Mouse (Mus musculus) gastrocnemius, adult 2 months (tissue): Measurements from ENCODE around the gene Cradd. TPM values are rescaled to one million over a fixed set of nuclear protein-coding genes. Genes with fewer than 3 reads are reported as not detected.

Experiments
- DNase-seq: peaks from one replicate; pipeline ENCODE4 v3.0.0; 2022
- H3K27ac ChIP-seq: fragments of 200-600 bp; 2 replicates; pipeline ENCODE4 v1.8.1; 2022; ENCODE audit warnings: mild to moderate bottlenecking
- H3K4me3 ChIP-seq: fragments of 200-600 bp; 2 replicates; pipeline ENCODE4 v1.8.1; 2022; ENCODE audit warnings: mild to moderate bottlenecking, moderate library complexity
- CTCF ChIP-seq: fragments of 200-600 bp; IDR thresholded peaks from 2 replicates; pipeline ENCODE4 v1.8.1; 2022; ENCODE audit warnings: antibody characterized with exemption, mild to moderate bottlenecking, moderate library complexity
- intact Hi-C: fragments of 180-260 bp; cut with DNase I; formaldehyde crosslinking; loops from one replicate; pipeline ENCODE4 v1.15.1; 2025
- total RNA-seq, 2 experiments: library from RNA; stranded (reverse); gene quantifications; 2 replicates each; pipeline ENCODE4 v1.2.3; 2021

Gene Cradd
- total RNA-seq, 2 experiments from 2014 or later: 8.6 to 9.8 TPM

- Histone ChIP-seq H3K4me3 (no peak overlapping the region), H3K27ac (peak overlapping the region; percentile 65)
- TF ChIP-seq CTCF: no peak
- intact Hi-C loops: no loop called here
- DNase-seq: no peak
These were observed 153.1 kb downstream of the Cradd start for GRCm38 (mm10) chr10:95170721-95171354.

- intact Hi-C loops: no loop called here
- no peak for TF ChIP-seq CTCF
- no peak overlapping the region for H3K27ac ChIP-seq
- H3K4me3 ChIP-seq: no peak overlapping the region
- DNase-seq: no peak
These were observed 159.0 kb downstream of the Cradd start for GRCm38 (mm10) chr10:95164949-95165348.

GRCm38 (mm10) chr10:95162691-95163374, 161.1 kb downstream of the Cradd start:
- TF ChIP-seq CTCF: no peak
- DNase-seq: no peak
- peak overlapping the region; percentile 28; the same call in 1 of the 2 replicates for H3K27ac ChIP-seq
- H3K4me3 ChIP-seq: no peak overlapping the region; the same call in 1 of the 2 replicates
- intact Hi-C loops: no loop called here

GRCm38 (mm10) chr10:95159675-95160256, 164.2 kb downstream of the Cradd start:
- TF ChIP-seq CTCF: no peak
- H3K4me3 ChIP-seq: no peak overlapping the region
- no peak for DNase-seq
- intact Hi-C loops: no loop called here
- H3K27ac ChIP-seq: no peak overlapping the region

- Histone ChIP-seq H3K27ac (no peak overlapping the region), H3K4me3 (no peak overlapping the region)
- DNase-seq: no peak
- TF ChIP-seq CTCF: peak; percentile 18; the same call in 1 of the 2 replicates
- intact Hi-C loops: no loop called here
These were observed 167.5 kb downstream of the Cradd start for GRCm38 (mm10) chr10:95156410-95156809.

- DNase-seq: no peak
- Histone ChIP-seq H3K4me3 (no peak overlapping the region), H3K27ac (no peak overlapping the region)
- TF ChIP-seq CTCF: no peak
- intact Hi-C loops: no loop called here
These were observed 169.3 kb downstream of the Cradd start for GRCm38 (mm10) chr10:95154675-95155074.

GRCm38 (mm10) chr10:95153224-95153623, 170.7 kb downstream of the Cradd start:
- H3K27ac ChIP-seq: no peak overlapping the region
- TF ChIP-seq CTCF: no peak
- DNase-seq: no peak
- H3K4me3 ChIP-seq: no peak overlapping the region
- intact Hi-C loops: no loop called here

DNA sequence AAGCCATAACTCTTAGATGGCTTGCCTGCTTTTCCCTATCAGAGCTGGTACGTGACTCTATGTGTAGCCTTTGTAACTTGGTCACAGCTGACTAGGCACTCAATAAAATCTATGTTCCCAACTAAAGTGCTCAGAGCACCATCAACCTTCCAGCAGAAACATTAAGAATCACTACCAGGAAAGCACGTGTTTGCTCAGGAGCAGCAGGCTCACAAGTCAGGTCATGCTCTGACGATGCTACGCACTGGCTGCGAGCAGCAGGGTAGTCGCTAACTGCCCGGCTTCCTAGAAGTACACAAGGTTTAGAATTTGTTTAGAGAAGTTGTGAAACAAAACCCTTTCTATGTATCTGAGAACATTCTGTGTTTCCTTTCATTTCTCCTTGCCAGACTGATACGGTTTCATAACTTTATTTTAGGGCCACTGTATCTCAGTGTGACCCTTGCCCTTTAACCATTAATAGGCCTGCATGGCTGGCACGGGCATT, 171.4 kb downstream of the Cradd start:
- DNase-seq: no peak
- no peak for TF ChIP-seq CTCF
- Histone ChIP-seq H3K4me3 (no peak overlapping the region), H3K27ac (no peak overlapping the region)
- intact Hi-C loops: no loop called here

DNA sequence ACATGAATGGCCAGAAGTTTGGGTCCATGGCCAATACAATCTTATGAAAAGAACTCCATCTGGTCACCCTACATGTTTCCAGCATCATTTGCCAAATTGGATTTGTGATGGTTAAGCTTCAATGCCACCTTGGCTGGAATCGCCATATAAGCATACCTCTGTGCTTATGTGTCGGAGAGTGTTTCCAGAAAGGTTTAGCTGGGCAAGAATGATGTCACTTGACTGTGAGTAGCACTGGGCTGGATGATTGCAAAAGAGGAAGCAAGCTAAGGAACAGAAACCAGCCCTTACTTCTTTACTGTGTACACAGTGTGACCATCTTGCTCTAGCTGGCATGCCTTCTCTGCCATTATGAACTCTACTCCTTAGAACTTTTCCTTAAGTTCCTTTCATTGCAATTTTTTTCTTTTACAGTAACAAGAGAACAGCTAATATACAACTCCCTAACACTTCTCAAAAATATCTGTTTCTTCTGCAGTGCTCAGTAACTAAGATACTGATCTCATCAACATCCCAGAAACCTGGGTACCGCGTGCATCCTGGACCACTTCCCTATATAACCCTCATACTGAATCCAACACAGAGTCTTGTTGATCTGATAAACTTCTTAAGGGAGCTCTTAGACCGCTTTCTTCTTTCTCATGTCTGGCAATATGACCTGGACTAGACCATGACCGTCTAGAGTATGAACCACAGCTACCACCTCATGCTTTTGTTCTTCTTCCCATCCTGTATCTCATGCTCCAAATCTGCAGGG, 172.7 kb downstream of the Cradd start:
- H3K27ac ChIP-seq: no peak overlapping the region
- TF ChIP-seq CTCF: no peak
- DNase-seq: no peak
- intact Hi-C loops: no loop called here
- no peak overlapping the region for H3K4me3 ChIP-seq

DNA sequence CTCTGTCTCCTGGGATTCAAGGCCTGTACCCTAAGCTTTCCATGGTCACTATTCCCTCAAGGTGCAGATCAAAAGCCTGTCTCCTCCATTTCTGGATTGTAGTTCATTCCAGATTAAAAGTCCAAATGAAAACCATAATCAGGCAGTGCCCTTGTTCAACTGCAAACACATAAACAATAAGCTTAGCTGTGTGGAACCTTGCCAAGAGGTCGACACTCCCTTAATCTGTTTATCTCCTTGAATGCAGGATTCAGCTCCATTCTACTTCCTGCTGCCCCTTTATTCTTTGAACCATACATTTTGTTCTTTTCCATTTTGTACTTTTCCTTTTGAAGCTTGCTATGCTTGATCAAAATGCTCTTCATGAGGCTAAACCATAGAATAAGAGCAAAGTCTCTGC, 174.3 kb downstream of the Cradd start:
- no peak overlapping the region for H3K27ac ChIP-seq
- TF ChIP-seq CTCF: no peak
- intact Hi-C loops: no loop called here
- DNase-seq: no peak
- no peak overlapping the region for H3K4me3 ChIP-seq

GRCm38 (mm10) chr10:95148641-95149040, 175.3 kb downstream of the Cradd start:
- H3K27ac ChIP-seq: no peak overlapping the region
- no peak for DNase-seq
- H3K4me3 ChIP-seq: no peak overlapping the region
- intact Hi-C loops: no loop called here
- no peak for TF ChIP-seq CTCF

DNA sequence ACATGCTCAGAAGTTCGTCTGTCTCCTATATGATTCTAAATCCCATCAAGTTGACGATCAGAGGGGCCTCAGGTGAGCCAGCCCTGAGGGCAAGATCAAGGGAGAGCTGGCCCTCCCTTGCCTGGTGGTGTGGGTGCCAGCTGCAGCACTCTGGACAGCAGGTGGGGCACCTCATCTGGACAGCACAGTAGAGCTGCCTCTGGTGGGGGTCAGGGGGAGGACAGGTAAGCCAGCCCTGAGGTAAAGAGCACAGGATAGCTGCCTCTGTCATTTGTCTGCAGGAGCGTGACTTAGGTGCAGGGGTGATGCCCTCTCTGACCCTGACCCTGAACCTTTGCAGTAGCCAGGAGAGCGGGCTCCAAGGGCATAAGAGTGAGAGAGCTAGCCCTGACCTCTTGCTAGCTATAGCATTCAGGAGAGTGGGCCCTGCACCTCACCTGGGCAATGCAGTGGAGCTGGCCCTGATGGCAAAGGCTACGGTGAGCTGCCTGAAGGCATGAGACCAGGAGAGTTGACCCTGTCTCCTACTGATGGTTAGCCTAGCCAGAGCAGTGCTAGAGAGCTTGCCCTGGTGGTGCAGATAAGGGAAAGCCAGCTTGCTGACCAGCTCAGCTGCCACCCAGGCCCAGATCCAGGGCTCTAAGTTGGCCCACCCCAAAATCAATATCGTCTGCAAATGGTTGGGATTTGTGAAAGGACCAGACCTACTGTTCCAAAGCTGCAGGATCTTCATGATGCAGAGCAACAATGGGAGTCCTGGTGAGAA, 176.6 kb downstream of the Cradd start:
- Histone ChIP-seq H3K4me3 (no peak overlapping the region), H3K27ac (peak overlapping the region; percentile 54; the same call in 1 of the 2 replicates)
- no peak for TF ChIP-seq CTCF
- no peak for DNase-seq
- intact Hi-C loops: no loop called here
